Mouse (Mus musculus): ENCODE data around the gene Srgap1. TPM values are rescaled to one million over a fixed set of nuclear protein-coding genes. Genes with fewer than 3 reads are reported as not detected.
A peak's percentile ranks its signal among the peaks of the same experiment; 100 is the strongest.
"Not testable (repeated sequence)": the region's sequence is repeated elsewhere in the genome, so short reads cannot be mapped to it uniquely, and the experiment has no call there.

The Srgap1 gene
- total and polyA plus RNA-seq, 2 experiments from 2014 or later: 18.8 to 24.4 TPM

- Histone ChIP-seq H3K27ac (no peak overlapping the region), H3K9ac (replicated peaks; ENCODE audit: low read length) (no peak overlapping the region), H3K27me3 (ENCODE audit: insufficient read depth, low read length) (no peaks in the 10 kb centered on the region), H3K9me3 (ENCODE audit: low read length) (no peaks in the 10 kb centered on the region), H3K4me1 (ENCODE audit: insufficient read depth, low read length) (no peaks in the 10 kb centered on the region), H3K4me3 (ENCODE audit: low read length) (no peak overlapping the region), H3K4me2 (ENCODE audit: low read depth, low read length) (no peak overlapping the region), H3K36me3 (ENCODE audit: insufficient read depth, low read length) (no peaks in the 10 kb centered on the region)
- TF ChIP-seq CTCF (IDR thresholded peaks at IDR 0.05; ENCODE audit: low read depth): no peak
- WGBS: 94% methylated on average over 5 of the region's 5 CpGs
- ATAC-seq (no peak), DNase-seq (ENCODE audit: low spot score) (no peak)
These were observed 277.4 kb downstream of the Srgap1 start for GRCm38 (mm10) chr10:121769711-121770110.

- not testable (repeated sequence) for H3K27me3 ChIP-seq (ENCODE audit: insufficient read depth, low read length); H3K36me3 ChIP-seq (ENCODE audit: insufficient read depth, low read length); H3K27ac ChIP-seq; H3K4me3 ChIP-seq (ENCODE audit: low read length); H3K4me2 ChIP-seq (ENCODE audit: low read depth, low read length); H3K9ac ChIP-seq (replicated peaks; ENCODE audit: low read length); H3K4me1 ChIP-seq (ENCODE audit: insufficient read depth, low read length); ATAC-seq; H3K9me3 ChIP-seq (ENCODE audit: low read length)
- 83% methylated on average over 3 of the region's 3 CpGs for WGBS
- TF ChIP-seq CTCF (IDR thresholded peaks at IDR 0.05; ENCODE audit: low read depth): peak; percentile 51
- peak; percentile 42 for DNase-seq (ENCODE audit: low spot score)
These were observed 279.8 kb downstream of the Srgap1 start for GRCm38 (mm10) chr10:121767295-121767694.

- Histone ChIP-seq H3K4me1 (ENCODE audit: insufficient read depth, low read length) (no peaks in the 10 kb centered on the region), H3K4me2 (ENCODE audit: low read depth, low read length) (no peak overlapping the region), H3K4me3 (ENCODE audit: low read length) (no peak overlapping the region), H3K27me3 (ENCODE audit: insufficient read depth, low read length) (no peaks in the 10 kb centered on the region), H3K9ac (replicated peaks; ENCODE audit: low read length) (no peak overlapping the region), H3K36me3 (ENCODE audit: insufficient read depth, low read length) (no peaks in the 10 kb centered on the region), H3K27ac (peak overlapping the region; percentile 32), H3K9me3 (ENCODE audit: low read length) (no peaks in the 10 kb centered on the region)
- DNase-seq (ENCODE audit: low spot score) (peak; percentile 90), ATAC-seq (peak; percentile 95)
- WGBS: 43% methylated on average over 10 of the region's 10 CpGs
- no peak for TF ChIP-seq CTCF (IDR thresholded peaks at IDR 0.05; ENCODE audit: low read depth)
These were observed 281.7 kb downstream of the Srgap1 start for GRCm38 (mm10) chr10:121765174-121766057.

GRCm38 (mm10) chr10:121764469-121765173, 282.5 kb downstream of the Srgap1 start:
- Histone ChIP-seq H3K27ac (0 out of 2 replicates have a peak overlapping the region, but pooled peaks have one; percentile 32), H3K9ac (replicated peaks; ENCODE audit: low read length) (no peak overlapping the region), H3K4me3 (ENCODE audit: low read length) (no peak overlapping the region), H3K4me1 (ENCODE audit: insufficient read depth, low read length) (no peaks in the 10 kb centered on the region), H3K4me2 (ENCODE audit: low read depth, low read length) (no peak overlapping the region), H3K27me3 (ENCODE audit: insufficient read depth, low read length) (no peaks in the 10 kb centered on the region), H3K36me3 (ENCODE audit: insufficient read depth, low read length) (no peaks in the 10 kb centered on the region), H3K9me3 (ENCODE audit: low read length) (no peaks in the 10 kb centered on the region)
- 79% methylated on average over 13 of the region's 13 CpGs for WGBS
- no peak for TF ChIP-seq CTCF (IDR thresholded peaks at IDR 0.05; ENCODE audit: low read depth)
- no peak for DNase-seq (ENCODE audit: low spot score)
- peak; percentile 64; the same call in 1 of the 2 replicates for ATAC-seq

- H3K4me2 ChIP-seq (ENCODE audit: low read depth, low read length): no peak overlapping the region
- no peak overlapping the region for H3K9ac ChIP-seq (replicated peaks; ENCODE audit: low read length)
- WGBS: 66% methylated on average over 8 of the region's 13 CpGs
- no peaks in the 10 kb centered on the region for H3K36me3 ChIP-seq (ENCODE audit: insufficient read depth, low read length)
- no peak for TF ChIP-seq CTCF (IDR thresholded peaks at IDR 0.05; ENCODE audit: low read depth)
- no peak overlapping the region for H3K4me3 ChIP-seq (ENCODE audit: low read length)
- H3K9me3 ChIP-seq (ENCODE audit: low read length): no peaks in the 10 kb centered on the region
- DNase-seq (ENCODE audit: low spot score) (no peak), ATAC-seq (no peak)
- H3K27me3 ChIP-seq (ENCODE audit: insufficient read depth, low read length): no peaks in the 10 kb centered on the region
- no peaks in the 10 kb centered on the region for H3K4me1 ChIP-seq (ENCODE audit: insufficient read depth, low read length)
- H3K27ac ChIP-seq: no peak overlapping the region
These were observed 283.9 kb downstream of the Srgap1 start for GRCm38 (mm10) chr10:121763191-121763590.

GRCm38 (mm10) chr10:121762141-121762540, 285.0 kb downstream of the Srgap1 start:
- Histone ChIP-seq H3K4me3 (ENCODE audit: low read length) (no peak overlapping the region), H3K36me3 (ENCODE audit: insufficient read depth, low read length) (no peaks in the 10 kb centered on the region), H3K4me1 (ENCODE audit: insufficient read depth, low read length) (no peaks in the 10 kb centered on the region), H3K9me3 (ENCODE audit: low read length) (no peaks in the 10 kb centered on the region), H3K9ac (replicated peaks; ENCODE audit: low read length) (no peak overlapping the region), H3K27ac (no peak overlapping the region), H3K27me3 (ENCODE audit: insufficient read depth, low read length) (no peaks in the 10 kb centered on the region), H3K4me2 (ENCODE audit: low read depth, low read length) (no peak overlapping the region)
- ATAC-seq (no peak), DNase-seq (ENCODE audit: low spot score) (no peak)
- WGBS: 79% methylated on average over 9 of the region's 9 CpGs
- TF ChIP-seq CTCF (IDR thresholded peaks at IDR 0.05; ENCODE audit: low read depth): no peak
